Mouse (Mus musculus) forebrain, embryonic 10.5 days (tissue): ENCODE results near the gene Adk. TPM values are rescaled to one million over a fixed set of nuclear protein-coding genes. Genes with fewer than 3 reads are reported as not detected.

ENCODE experiments used
- DNase-seq: peaks from one replicate; pipeline ENCODE4 v3.0.0-alpha.2; 2017; ENCODE audit warnings: low spot score; ENCODE audit errors: extremely low spot score
- H3K27ac ChIP-seq: fragments of 300-500 bp; sonication (generic); 2 replicates; pipeline ENCODE4 v1.5.1; 2016; ENCODE audit warnings: mild to moderate bottlenecking
- H3K27me3 ChIP-seq: fragments of 300-500 bp; sonication (generic); 2 replicates; pipeline ENCODE4 v1.6.1; 2016; ENCODE audit warnings: mild to moderate bottlenecking; ENCODE audit not compliant: poor library complexity, severe bottlenecking
- H3K36me3 ChIP-seq: fragments of 300-500 bp; sonication (generic); replicated peaks from 2 replicates; pipeline ENCODE4 v1.6.1; 2016; ENCODE audit warnings: mild to moderate bottlenecking, moderate library complexity
- H3K4me1 ChIP-seq: fragments of 300-500 bp; sonication (generic); 2 replicates; pipeline ENCODE4 v1.6.1; 2016
- H3K4me3 ChIP-seq: fragments of 300-500 bp; sonication (generic); 2 replicates; pipeline ENCODE4 v1.5.1; 2016; ENCODE audit warnings: mild to moderate bottlenecking, moderate library complexity
- H3K9me3 ChIP-seq: fragments of 300-500 bp; sonication (generic); 2 replicates; pipeline ENCODE4 v1.6.1; 2016; ENCODE audit warnings: mild to moderate bottlenecking, moderate library complexity
- WGBS: fragments of 180-500 bp; shearing (Covaris S2); methylation state at CpG from one replicate; pipeline ENCODE4 v1.1.7; 2016; 5-methylcytosine and 5-hydroxymethylcytosine counted together
- polyA plus RNA-seq: library from polyadenylated mRNA; unstranded; fragments of >200 nt; fragmentation: Nextera tagmentation; extraction: Ambion mirVana; gene quantifications from 2 replicates; pipeline ENCODE4 v1.2.1, GENCODE M21; 2016

Adk gene
- polyA plus RNA-seq, 1 experiment from 2014 or later, result 171 TPM

GRCm38 (mm10) chr14:21048879-21049278 lies 3.5 kb upstream of the Adk start:
- no peak overlapping the region for H3K4me3 ChIP-seq
- no peak for DNase-seq
- H3K9me3 ChIP-seq, result peaks cover 2% of the 10 kb centered on the region; the same call in 1 of the 2 replicates
- H3K27ac ChIP-seq, result no peak overlapping the region
- H3K4me1 ChIP-seq, result peaks cover 23% of the 10 kb centered on the region
- H3K27me3 ChIP-seq, result no peaks in the 10 kb centered on the region
- peaks cover 6% of the 10 kb centered on the region for H3K36me3 ChIP-seq

GRCm38 (mm10) chr14:21050734-21051133 lies 1.6 kb upstream of the Adk start:
- H3K27me3 ChIP-seq, result no peaks in the 10 kb centered on the region
- DNase-seq, result no peak
- H3K36me3 ChIP-seq, result peaks cover 16% of the 10 kb centered on the region
- H3K9me3 ChIP-seq, result peaks cover 2% of the 10 kb centered on the region; the same call in 1 of the 2 replicates
- H3K27ac ChIP-seq, result no peak overlapping the region
- H3K4me3 ChIP-seq, result peak overlapping the region; percentile 92
- peaks cover 23% of the 10 kb centered on the region for H3K4me1 ChIP-seq
- WGBS, result 70% methylated on average over 3 of the region's 3 CpGs

- WGBS, result 11% methylated on average over 28 of the region's 28 CpGs
- peaks cover 23% of the 10 kb centered on the region for H3K4me1 ChIP-seq
- peak overlapping the region; percentile 92 for H3K4me3 ChIP-seq
- peaks cover 21% of the 10 kb centered on the region for H3K36me3 ChIP-seq
- peak overlapping the region; percentile 98 for H3K27ac ChIP-seq
- DNase-seq, result no peak
- no peaks in the 10 kb centered on the region for H3K27me3 ChIP-seq
- peaks cover 2% of the 10 kb centered on the region; the same call in 1 of the 2 replicates for H3K9me3 ChIP-seq
Observed at GRCm38 (mm10) chr14:21051380-21052111, 828 bp upstream of the Adk start.

- Histone ChIP-seq H3K27ac (peak overlapping the region; percentile 98), H3K4me1 (peaks cover 23% of the 10 kb centered on the region), H3K27me3 (no peaks in the 10 kb centered on the region), H3K36me3 (peaks cover 26% of the 10 kb centered on the region), H3K4me3 (peak overlapping the region; percentile 92), H3K9me3 (peaks cover 2% of the 10 kb centered on the region; the same call in 1 of the 2 replicates)
- peak; percentile 81 for DNase-seq
- WGBS, result 0% methylated on average over 25 of the region's 25 CpGs
Observed at GRCm38 (mm10) chr14:21052781-21053130, 382 bp downstream of the Adk start.

- H3K27ac ChIP-seq, result peak overlapping the region; percentile 98
- WGBS, result 13% methylated on average over 8 of the region's 8 CpGs
- DNase-seq, result no peak
- H3K9me3 ChIP-seq, result peaks cover 2% of the 10 kb centered on the region; the same call in 1 of the 2 replicates
- H3K36me3 ChIP-seq, result peaks cover 26% of the 10 kb centered on the region
- no peaks in the 10 kb centered on the region for H3K27me3 ChIP-seq
- H3K4me1 ChIP-seq, result peaks cover 23% of the 10 kb centered on the region
- peak overlapping the region; percentile 92 for H3K4me3 ChIP-seq
Observed at GRCm38 (mm10) chr14:21053151-21053550, 777 bp downstream of the Adk start.

GRCm38 (mm10) chr14:21053586-21053985 lies 1.2 kb downstream of the Adk start:
- Histone ChIP-seq H3K36me3 (peaks cover 26% of the 10 kb centered on the region), H3K4me3 (peak overlapping the region; percentile 92), H3K9me3 (peaks cover 2% of the 10 kb centered on the region; the same call in 1 of the 2 replicates), H3K4me1 (peaks cover 23% of the 10 kb centered on the region), H3K27ac (no peak overlapping the region), H3K27me3 (no peaks in the 10 kb centered on the region)
- WGBS, result 49% methylated on average over 7 of the region's 7 CpGs
- DNase-seq, result no peak

GRCm38 (mm10) chr14:21058972-21059371 lies 6.6 kb downstream of the Adk start:
- 93% methylated on average over 2 of the region's 2 CpGs for WGBS
- Histone ChIP-seq H3K4me3 (no peak overlapping the region), H3K4me1 (no peaks in the 10 kb centered on the region), H3K9me3 (no peaks in the 10 kb centered on the region), H3K36me3 (peaks cover 23% of the 10 kb centered on the region), H3K27me3 (no peaks in the 10 kb centered on the region), H3K27ac (no peak overlapping the region)
- DNase-seq, result no peak

GRCm38 (mm10) chr14:21062766-21063513 lies 10.6 kb downstream of the Adk start:
- H3K4me3 ChIP-seq, result no peak overlapping the region
- H3K9me3 ChIP-seq, result no peaks in the 10 kb centered on the region
- no peaks in the 10 kb centered on the region for H3K4me1 ChIP-seq
- no peak overlapping the region for H3K27ac ChIP-seq
- 86% methylated on average over 5 of the region's 5 CpGs for WGBS
- no peak for DNase-seq
- no peaks in the 10 kb centered on the region for H3K27me3 ChIP-seq
- H3K36me3 ChIP-seq, result peaks cover 4% of the 10 kb centered on the region; the same call in 1 of the 2 replicates

GRCm38 (mm10) chr14:21064321-21064720 lies 11.9 kb downstream of the Adk start:
- H3K4me1 ChIP-seq, result no peaks in the 10 kb centered on the region
- H3K4me3 ChIP-seq, result no peak overlapping the region
- peaks cover 7% of the 10 kb centered on the region; the same call in 1 of the 2 replicates for H3K36me3 ChIP-seq
- no peaks in the 10 kb centered on the region for H3K27me3 ChIP-seq
- WGBS, result 61% methylated on average over 1 of the region's 1 CpGs
- no peaks in the 10 kb centered on the region for H3K9me3 ChIP-seq
- no peak overlapping the region for H3K27ac ChIP-seq
- DNase-seq, result no peak

- Histone ChIP-seq H3K9me3 (no peaks in the 10 kb centered on the region), H3K27me3 (no peaks in the 10 kb centered on the region), H3K4me1 (no peaks in the 10 kb centered on the region), H3K36me3 (peaks cover 7% of the 10 kb centered on the region; the same call in 1 of the 2 replicates), H3K4me3 (no peak overlapping the region), H3K27ac (no peak overlapping the region)
- DNase-seq, result no peak
- 82% methylated on average over 8 of the region's 8 CpGs for WGBS
Observed at GRCm38 (mm10) chr14:21065490-21066162, 13.3 kb downstream of the Adk start.

- Histone ChIP-seq H3K4me1 (no peaks in the 10 kb centered on the region), H3K27ac (no peak overlapping the region), H3K9me3 (no peaks in the 10 kb centered on the region), H3K27me3 (no peaks in the 10 kb centered on the region), H3K36me3 (peaks cover 7% of the 10 kb centered on the region; the same call in 1 of the 2 replicates), H3K4me3 (no peak overlapping the region)
- 90% methylated on average over 5 of the region's 5 CpGs for WGBS
- no peak for DNase-seq
Observed at GRCm38 (mm10) chr14:21069594-21069993, 17.2 kb downstream of the Adk start.

GRCm38 (mm10) chr14:21073981-21074380 lies 21.6 kb downstream of the Adk start:
- Histone ChIP-seq H3K27me3 (no peaks in the 10 kb centered on the region), H3K4me1 (peaks cover 21% of the 10 kb centered on the region), H3K9me3 (no peaks in the 10 kb centered on the region), H3K27ac (no peak overlapping the region), H3K36me3 (no peaks in the 10 kb centered on the region), H3K4me3 (no peak overlapping the region)
- 74% methylated on average over 3 of the region's 3 CpGs for WGBS
- DNase-seq, result no peak
